Mouse (Mus musculus): ENCODE data around the gene Tctn3. TPM values are rescaled to one million over a fixed set of nuclear protein-coding genes. Genes with fewer than 3 reads are reported as not detected.

Tctn3 gene
- 10 to 100 TPM; 22.4 to 24.5 TPM for total RNA-seq (2021)

DNA sequence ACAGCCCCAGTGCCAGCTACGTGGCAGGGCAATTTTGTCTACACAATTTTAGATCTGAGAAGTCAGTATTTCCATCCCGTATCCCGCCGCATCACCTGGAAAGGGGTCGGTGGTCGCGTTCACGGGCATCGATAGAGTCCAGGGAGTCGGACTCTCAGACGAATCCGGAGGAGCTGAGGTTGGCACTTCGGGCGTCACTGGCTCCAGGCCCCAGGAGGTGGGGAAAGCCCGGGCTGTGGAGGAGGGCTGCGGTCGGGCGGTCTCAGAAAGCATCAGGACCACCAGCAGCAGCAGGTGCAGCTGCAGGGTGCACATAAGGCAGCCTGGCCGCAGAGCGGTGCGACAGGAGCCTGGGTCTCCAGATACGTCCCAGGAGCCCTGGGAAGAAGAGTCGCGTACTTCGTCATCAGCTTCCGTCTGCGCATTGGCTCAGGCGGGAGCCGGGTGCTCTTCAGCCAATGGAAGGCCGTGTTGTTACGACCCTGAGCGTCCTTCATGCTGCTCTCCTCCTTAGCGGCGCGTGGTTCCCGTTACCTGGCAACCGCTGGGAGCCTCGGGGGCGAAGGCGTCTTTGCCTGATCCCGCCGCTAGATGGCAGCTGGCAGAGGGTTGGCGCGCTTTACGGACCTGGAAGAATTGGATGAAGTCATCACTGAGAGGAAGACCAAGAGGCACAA is at the start of gene Tctn3, which contains the start of gene Entpd1:
Gene Tctn3 (minus strand): TSS at position 404 of the 677 bp plus-strand sequence.
Gene Entpd1 (plus strand): TSS at position 537 of the 677 bp plus-strand sequence.
- peak; percentile 96 to 98 for DNase-seq (ENCODE audit: low spot score in 2 of 2)
- intact Hi-C loops (cut with DNase I) = loop anchor here (1.0 to 5.0 kb wide), 2 partner anchors 110 to 405 kb away; no protein-coding TSS in a partner anchor

GRCm38 (mm10) chr19:40661108-40661507 is 49.1 kb upstream of the Tctn3 start:
- intact Hi-C loops (cut with DNase I) = no loop called here
- DNase-seq (ENCODE audit: low spot score in 2 of 2) = peak in 1 of 2 experiments; percentile 30

- DNase-seq (ENCODE audit: low spot score in 2 of 2) = no peak
These were observed 48.5 kb upstream of the Tctn3 start for GRCm38 (mm10) chr19:40660510-40660909.

DNA sequence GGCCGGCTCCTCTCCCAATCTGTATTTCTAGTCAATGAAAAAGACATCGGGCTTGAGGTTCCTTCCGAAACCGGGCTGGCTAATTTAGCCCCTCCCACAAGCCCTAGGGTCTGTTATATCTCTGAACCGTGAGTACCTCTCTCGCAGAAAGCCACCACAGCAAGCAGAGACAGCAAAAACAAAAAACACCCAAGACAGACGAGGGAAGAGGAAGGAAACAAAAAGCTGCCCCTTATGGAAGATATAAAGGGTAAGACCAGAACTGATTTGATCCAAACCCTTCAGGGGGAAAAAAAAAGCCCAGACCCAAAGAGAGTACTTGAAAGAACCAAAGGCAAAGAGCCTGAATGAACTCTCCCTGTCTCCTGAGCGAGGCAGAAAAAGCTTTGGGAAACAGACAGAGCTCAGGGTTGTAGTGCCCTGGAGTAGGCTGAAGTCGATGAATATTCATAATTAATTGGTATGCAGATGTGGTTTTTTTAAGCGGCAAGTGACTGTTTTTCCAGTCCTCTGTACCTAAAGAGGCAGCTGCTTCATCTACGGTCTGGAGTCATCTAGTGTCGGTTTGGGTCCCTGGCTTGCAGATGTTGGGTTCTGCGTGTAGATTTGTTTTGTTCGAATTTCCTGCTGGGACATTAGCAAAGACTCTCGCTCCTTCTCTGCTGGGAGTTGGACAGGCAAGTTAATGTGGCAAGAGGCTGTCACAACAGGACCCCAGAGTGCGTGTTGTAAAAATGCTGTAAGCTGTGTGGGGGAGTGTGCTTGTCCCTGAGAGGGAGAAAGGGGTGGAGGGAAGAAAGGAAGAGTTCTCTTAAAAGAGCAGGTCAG is 47.8 kb upstream of the Tctn3 start:
- intact Hi-C loops (cut with DNase I) = no loop called here
- peak; percentile 14 to 28 for DNase-seq (ENCODE audit: low spot score in 2 of 2)

More at GRCm38 (mm10) chr19:40660510-40660909, 48.5 kb upstream of the Tctn3 start:
- intact Hi-C loops (cut with DNase I) = no loop called here

DNA sequence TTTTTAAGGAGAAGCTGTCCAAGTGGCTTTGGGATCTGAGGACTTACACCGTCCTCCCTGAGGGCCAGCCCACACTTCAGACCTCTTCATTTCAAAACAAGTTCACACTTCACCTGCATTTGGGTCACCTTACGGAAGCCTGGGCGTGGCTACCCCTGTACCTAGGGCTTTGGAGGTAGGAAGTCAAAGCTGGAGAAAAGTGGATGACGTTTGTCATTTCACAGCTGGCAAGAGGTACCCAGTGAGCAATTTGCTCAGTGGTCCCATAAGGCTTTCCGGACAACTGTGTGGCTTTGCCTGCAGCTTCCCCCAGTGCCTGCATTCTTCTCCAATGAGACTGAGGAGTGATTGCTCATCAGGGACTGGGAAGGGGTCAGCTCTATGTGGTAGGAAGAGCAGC is 46.9 kb upstream of the Tctn3 start:
- intact Hi-C loops (cut with DNase I) = no loop called here
- no peak for DNase-seq (ENCODE audit: low spot score in 2 of 2)

GRCm38 (mm10) chr19:40658281-40658680 is 46.2 kb upstream of the Tctn3 start:
- no peak for DNase-seq (ENCODE audit: low spot score in 2 of 2)
- intact Hi-C loops (cut with DNase I) = no loop called here

GRCm38 (mm10) chr19:40656207-40656606 is 44.2 kb upstream of the Tctn3 start:
- DNase-seq (ENCODE audit: low spot score in 2 of 2) = no peak
- intact Hi-C loops (cut with DNase I) = no loop called here

GRCm38 (mm10) chr19:40650090-40650489 is 38.1 kb upstream of the Tctn3 start:
- intact Hi-C loops (cut with DNase I) = no loop called here
- DNase-seq (ENCODE audit: low spot score in 2 of 2) = no peak

- DNase-seq (ENCODE audit: low spot score in 2 of 2) = no peak
- intact Hi-C loops (cut with DNase I) = no loop called here
These were observed 35.5 kb upstream of the Tctn3 start for GRCm38 (mm10) chr19:40647319-40648158.

GRCm38 (mm10) chr19:40646379-40646778 is 34.3 kb upstream of the Tctn3 start:
- DNase-seq (ENCODE audit: low spot score in 2 of 2) = no peak
- intact Hi-C loops (cut with DNase I) = no loop called here

GRCm38 (mm10) chr19:40643846-40644245 is 31.8 kb upstream of the Tctn3 start:
- DNase-seq (ENCODE audit: low spot score in 2 of 2) = no peak
- intact Hi-C loops (cut with DNase I) = no loop called here

- intact Hi-C loops (cut with DNase I) = no loop called here
- no peak for DNase-seq (ENCODE audit: low spot score in 2 of 2)
These were observed 28.8 kb upstream of the Tctn3 start for GRCm38 (mm10) chr19:40640799-40641198.

GRCm38 (mm10) chr19:40639729-40640304 is 27.8 kb upstream of the Tctn3 start:
- no peak for DNase-seq (ENCODE audit: low spot score in 2 of 2)
- intact Hi-C loops (cut with DNase I) = no loop called here

- no peak for DNase-seq (ENCODE audit: low spot score in 2 of 2)
- intact Hi-C loops (cut with DNase I) = no loop called here
These were observed 26.5 kb upstream of the Tctn3 start for GRCm38 (mm10) chr19:40638582-40638981.

DNA sequence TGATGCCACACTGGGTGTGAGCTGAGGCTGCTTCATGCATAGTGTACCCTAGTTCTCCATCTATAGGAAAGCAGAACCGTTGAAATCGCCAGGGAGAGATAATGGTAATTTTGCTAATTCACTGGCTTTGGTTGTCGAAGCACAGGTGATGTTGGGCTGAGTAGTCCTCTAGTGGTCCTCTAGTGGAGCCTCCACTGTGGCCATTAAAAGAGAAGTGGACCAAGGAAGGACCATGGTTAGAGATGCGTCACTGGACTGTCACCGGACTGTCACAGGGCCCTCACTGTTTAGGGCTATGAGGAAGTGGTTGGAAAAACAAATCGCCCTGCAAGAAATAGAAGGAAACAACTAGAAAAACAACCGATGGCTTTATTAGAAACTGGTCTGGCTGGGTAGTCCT is 25.6 kb upstream of the Tctn3 start:
- intact Hi-C loops (cut with DNase I) = no loop called here

GRCm38 (mm10) chr19:40637091-40637490 is 25.1 kb upstream of the Tctn3 start:
- DNase-seq (ENCODE audit: low spot score in 2 of 2) = no peak
- intact Hi-C loops (cut with DNase I) = no loop called here

More for the DNA sequence above, 25.6 kb upstream of the Tctn3 start:
- peak in 1 of 2 experiments; percentile 23 for DNase-seq (ENCODE audit: low spot score in 2 of 2)

DNA sequence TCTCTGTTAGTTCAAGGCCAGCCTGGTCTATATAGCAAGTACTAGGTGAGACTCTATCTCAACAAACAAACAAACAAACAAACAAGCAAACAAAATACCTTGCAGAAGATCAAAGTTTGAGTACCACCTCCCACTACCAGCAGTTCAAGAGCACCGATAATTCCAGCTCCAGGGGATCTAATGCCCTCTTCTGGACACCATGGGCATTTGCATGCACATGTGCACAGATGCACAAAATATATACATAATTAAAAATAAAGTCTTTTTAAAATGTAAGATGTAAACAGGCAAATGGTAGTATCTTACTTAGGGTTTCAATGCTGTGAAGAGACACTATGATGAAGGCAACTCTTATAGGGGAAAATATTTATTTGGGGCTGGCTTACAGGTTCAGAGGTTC is 21.1 kb upstream of the Tctn3 start:
- intact Hi-C loops (cut with DNase I) = no loop called here
- no peak for DNase-seq (ENCODE audit: low spot score in 2 of 2)

- intact Hi-C loops (cut with DNase I) = no loop called here
- DNase-seq (ENCODE audit: low spot score in 2 of 2) = no peak
These were observed 20.6 kb upstream of the Tctn3 start for GRCm38 (mm10) chr19:40632668-40633067.

DNA sequence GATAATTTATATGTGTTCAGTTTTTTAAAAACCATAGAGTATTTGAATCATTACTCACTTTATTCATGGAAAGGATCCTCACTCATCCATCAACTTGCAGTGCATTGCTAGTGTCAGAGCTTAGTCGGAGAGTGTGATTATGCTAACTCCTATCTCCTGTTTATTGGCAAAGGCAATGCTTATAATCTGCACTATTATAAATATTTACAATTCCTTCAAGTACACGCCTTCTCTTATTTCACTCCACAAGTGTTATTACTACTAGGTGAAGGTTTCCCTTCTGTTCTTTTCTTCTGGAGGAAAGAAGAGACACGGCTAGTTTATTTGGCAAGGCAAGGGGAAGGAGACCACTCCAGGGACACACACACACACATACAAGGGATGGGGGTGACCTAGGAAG is 20.2 kb upstream of the Tctn3 start:
- no peak for DNase-seq (ENCODE audit: low spot score in 2 of 2)
- intact Hi-C loops (cut with DNase I) = no loop called here

Measured in left cerebral cortex, postnatal 25 days (tissue).